Mouse (Mus musculus): Measurements from ENCODE around the gene Mtm1. TPM values are rescaled to one million over a fixed set of nuclear protein-coding genes. Genes with fewer than 3 reads are reported as not detected.
"Not testable (repeated sequence)": the region's sequence is repeated elsewhere in the genome, so short reads cannot be mapped to it uniquely, and the experiment has no call there.

The Mtm1 gene
- total RNA-seq, 2 experiments from 2014 or later, result 6.5 to 7.3 TPM

DNA sequence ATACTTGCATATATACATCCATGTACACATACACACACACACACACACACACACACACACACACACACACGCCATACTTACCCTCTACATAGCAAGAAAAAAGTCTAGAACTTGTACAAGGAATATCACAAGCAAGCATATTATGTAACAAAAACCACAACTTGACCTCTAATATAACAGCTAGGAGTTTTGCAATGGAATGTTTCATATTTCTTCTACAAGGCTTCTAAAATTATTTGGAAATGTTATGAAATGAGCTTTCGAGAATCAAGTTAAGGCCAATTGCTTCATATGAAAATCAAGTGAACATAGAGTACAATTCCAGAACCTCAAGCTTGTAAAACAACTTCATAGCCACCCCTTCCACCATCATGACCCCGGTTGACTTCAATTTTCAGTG lies 74.9 kb downstream of the Mtm1 start:
- no peak for DNase-seq (ENCODE audit: low spot score in 2 of 2)

DNA sequence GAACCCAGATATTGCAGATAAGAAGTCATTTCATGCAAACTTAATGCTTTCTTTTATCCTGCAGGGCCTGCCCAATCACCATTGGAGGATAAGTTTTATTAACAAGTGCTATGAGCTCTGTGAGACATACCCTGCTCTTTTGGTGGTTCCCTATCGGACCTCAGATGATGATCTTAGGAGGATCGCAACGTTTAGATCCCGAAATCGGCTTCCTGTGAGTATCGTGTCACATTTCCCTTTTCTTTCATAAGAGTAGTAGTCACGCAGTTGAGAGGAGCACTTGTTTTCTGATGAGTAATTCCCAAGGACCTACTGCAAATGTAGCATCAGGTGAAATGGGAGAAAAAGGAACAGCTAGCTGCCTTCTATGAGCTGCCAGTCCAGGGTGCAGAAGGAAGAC lies 76.5 kb downstream of the Mtm1 start:
- DNase-seq (ENCODE audit: low spot score in 2 of 2), result no peak

- peak in 1 of 2 experiments; percentile 2 for DNase-seq (ENCODE audit: low spot score in 2 of 2)
Measured at GRCm38 (mm10) chrX:71294191-71294590, 83.6 kb downstream of the Mtm1 start.

- no peak for DNase-seq (ENCODE audit: low spot score in 2 of 2)
Measured at GRCm38 (mm10) chrX:71296005-71296404, 85.4 kb downstream of the Mtm1 start.

DNA sequence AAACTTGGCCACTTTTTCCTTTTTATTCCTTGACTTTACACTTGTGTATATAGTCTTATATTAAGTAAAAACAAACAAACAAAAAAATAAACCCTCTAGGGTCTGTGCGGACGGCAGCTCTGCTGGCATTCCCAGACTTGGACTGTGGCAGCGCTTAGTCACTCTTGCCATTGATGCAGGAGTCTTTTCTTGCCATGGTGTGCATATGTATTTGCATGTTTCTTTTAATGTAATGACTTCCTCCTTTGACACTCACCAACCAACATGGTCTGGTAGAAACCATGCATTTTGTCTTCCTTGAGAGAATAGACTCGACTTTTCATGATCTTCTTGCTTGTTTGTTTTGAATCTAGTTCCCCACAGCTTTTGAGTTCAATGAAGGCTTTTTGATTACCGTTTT lies 91.6 kb downstream of the Mtm1 start:
- DNase-seq (ENCODE audit: low spot score in 2 of 2), result no peak

- peak; percentile 19 to 59 for DNase-seq (ENCODE audit: low spot score in 2 of 2)
Measured at GRCm38 (mm10) chrX:71311229-71311628, 100.7 kb downstream of the Mtm1 start.

DNA sequence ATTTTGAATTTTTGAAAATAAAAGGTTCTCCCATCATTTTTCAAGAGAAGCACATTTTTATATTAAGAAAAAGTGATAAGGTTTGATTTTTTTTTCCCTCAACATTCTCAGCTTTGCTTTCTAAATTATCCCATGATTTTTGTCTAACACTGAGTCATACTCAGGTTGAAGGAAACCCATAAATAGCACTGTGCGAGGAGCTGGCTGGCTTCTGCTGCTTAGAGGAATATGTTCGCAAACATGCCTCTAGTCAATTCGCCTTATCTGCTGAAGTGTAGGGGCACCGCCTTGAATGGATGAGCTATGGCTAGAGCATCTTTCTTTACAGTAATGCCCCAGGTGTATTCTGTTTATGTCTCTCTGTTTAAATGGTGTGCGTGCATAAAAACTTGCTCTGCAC lies 103.8 kb downstream of the Mtm1 start:
- DNase-seq (ENCODE audit: low spot score in 2 of 2), result no peak

- no peak for DNase-seq (ENCODE audit: low spot score in 2 of 2)
Measured at GRCm38 (mm10) chrX:71352033-71352432, 141.5 kb downstream of the Mtm1 start.

- DNase-seq (ENCODE audit: low spot score in 2 of 2), result no peak
Measured at GRCm38 (mm10) chrX:71355331-71355730, 144.8 kb downstream of the Mtm1 start.

DNA sequence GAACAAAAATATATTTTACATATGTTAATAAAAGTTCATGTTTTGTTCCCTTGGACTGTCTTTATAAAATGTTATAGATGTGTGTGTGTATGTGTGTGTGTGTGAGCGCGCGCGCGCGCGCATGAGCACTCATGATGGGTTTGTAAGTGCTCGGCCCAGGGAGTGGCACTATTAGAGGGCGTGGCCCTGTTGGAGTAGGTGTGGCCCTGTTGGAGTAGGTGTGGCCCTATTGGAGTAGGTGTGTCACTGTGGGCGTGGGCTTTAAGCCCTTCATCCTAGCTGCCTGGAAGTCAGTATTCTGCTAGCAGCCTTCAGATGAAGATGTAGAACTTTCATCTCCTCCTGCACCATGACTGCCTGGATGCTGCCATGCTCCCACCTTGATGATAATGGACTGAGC lies 151.2 kb downstream of the Mtm1 start:
- DNase-seq (ENCODE audit: low spot score in 2 of 2), result not testable (repeated sequence)

DNA sequence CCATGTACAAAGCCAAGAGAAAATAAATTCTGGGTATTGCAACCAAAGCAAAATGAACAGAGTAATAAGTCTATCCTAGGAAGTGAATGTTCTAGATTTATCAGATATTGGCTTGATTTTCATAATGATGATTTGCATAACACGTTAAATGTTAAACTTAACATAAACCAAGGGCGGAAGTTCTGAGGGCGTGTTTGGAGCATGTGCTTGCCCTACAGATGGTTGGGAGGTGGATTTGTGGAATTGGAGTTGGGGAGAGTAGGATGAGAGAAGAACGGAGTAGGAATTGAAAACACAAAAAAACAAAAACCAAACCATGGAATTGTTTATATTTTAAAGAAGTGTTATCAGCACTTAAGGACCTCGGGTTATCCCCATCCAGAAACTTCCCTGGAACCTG lies 153.5 kb downstream of the Mtm1 start:
- peak; percentile 44 to 66 for DNase-seq (ENCODE audit: low spot score in 2 of 2)

DNA sequence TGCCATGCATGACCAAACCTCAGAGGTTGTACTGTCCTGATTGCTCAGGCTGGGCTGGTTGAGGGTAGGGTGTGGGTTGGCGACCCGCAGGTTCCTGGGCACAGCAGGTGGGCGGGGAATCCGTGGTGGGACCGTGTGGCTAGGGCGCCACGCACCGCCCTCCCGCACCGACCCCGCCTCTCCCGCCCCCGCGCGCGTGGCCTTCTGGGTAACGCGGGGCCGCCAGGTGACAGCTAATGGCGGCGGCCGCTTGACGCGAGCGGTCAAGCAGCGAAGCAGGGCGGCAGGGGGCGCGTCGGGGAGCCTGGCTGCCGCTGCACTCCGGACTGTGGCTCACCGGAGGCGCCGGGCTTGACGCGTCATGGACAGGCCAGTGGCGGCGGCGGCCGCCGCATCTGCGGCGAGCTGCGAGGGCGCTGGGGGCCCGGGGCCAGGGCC lies 154.0 kb downstream of the Mtm1 start, which contains the start of gene Mtmr1:
Gene Mtmr1 (plus strand): TSS at position 207 of the 438 bp plus-strand sequence.
- DNase-seq (ENCODE audit: low spot score in 2 of 2), result peak; percentile 61 to 77

GRCm38 (mm10) chrX:71365011-71365410 lies 154.4 kb downstream of the Mtm1 start:
- no peak for DNase-seq (ENCODE audit: low spot score in 2 of 2)

Other genes with a start within 250 kb of the Mtm1 start
- 10 to 100 TPM; 32.2 to 32.5 TPM for gene Mamld1, start 160.5 kb upstream of the Mtm1 start, total RNA-seq (2021)
- gene Mtmr1, start 154.0 kb downstream of the Mtm1 start, total RNA-seq (2021), result 10 to 100 TPM; 52.5 to 57.1 TPM

Measured in layer of hippocampus, adult 18-20 months (tissue).